Mouse (Mus musculus) embryonic facial prominence, embryonic 10.5 days (tissue): ENCODE data around the gene Exoc6b. TPM values are rescaled to one million over a fixed set of nuclear protein-coding genes. Genes with fewer than 3 reads are reported as not detected.
"Not testable (repeated sequence)": the region's sequence is repeated elsewhere in the genome, so short reads cannot be mapped to it uniquely, and the experiment has no call there.

ENCODE experiments used
- DNase-seq: peaks from one replicate; pipeline ENCODE4 v3.0.0-alpha.2; 2017; ENCODE audit warnings: low spot score
- H3K27ac ChIP-seq: fragments of 300-500 bp; sonication (generic); replicated peaks from 2 replicates; pipeline ENCODE4 v1.5.1; 2016; ENCODE audit warnings: mild to moderate bottlenecking
- H3K27me3 ChIP-seq: fragments of 300-500 bp; sonication (generic); replicated peaks from 2 replicates; pipeline ENCODE4 v1.6.1; 2016; ENCODE audit warnings: low read depth, mild to moderate bottlenecking; ENCODE audit not compliant: poor library complexity, severe bottlenecking
- H3K36me3 ChIP-seq: fragments of 300-500 bp; sonication (generic); replicated peaks from 2 replicates; pipeline ENCODE4 v1.6.1; 2016; ENCODE audit warnings: mild to moderate bottlenecking, moderate library complexity
- H3K4me1 ChIP-seq: fragments of 300-500 bp; sonication (generic); 2 replicates; pipeline ENCODE4 v1.6.1; 2016
- H3K4me3 ChIP-seq: fragments of 300-500 bp; sonication (generic); 2 replicates; pipeline ENCODE4 v1.5.1; 2016; ENCODE audit warnings: mild to moderate bottlenecking, moderate library complexity
- H3K9me3 ChIP-seq: fragments of 300-500 bp; sonication (generic); 2 replicates; pipeline ENCODE4 v1.6.1; 2016; ENCODE audit warnings: mild to moderate bottlenecking
- WGBS: fragments of 180-500 bp; shearing (Covaris S2); methylation state at CpG from one replicate; pipeline ENCODE4 v1.1.7; 2016; 5-methylcytosine and 5-hydroxymethylcytosine counted together
- polyA plus RNA-seq: library from polyadenylated mRNA; unstranded; fragments of >200 nt; fragmentation: Nextera tagmentation; extraction: Ambion mirVana; gene quantifications from 2 replicates; pipeline ENCODE4 v1.2.1, GENCODE M21; 2016

Exoc6b gene
- polyA plus RNA-seq, 1 experiment from 2014 or later, result 27.4 TPM

DNA sequence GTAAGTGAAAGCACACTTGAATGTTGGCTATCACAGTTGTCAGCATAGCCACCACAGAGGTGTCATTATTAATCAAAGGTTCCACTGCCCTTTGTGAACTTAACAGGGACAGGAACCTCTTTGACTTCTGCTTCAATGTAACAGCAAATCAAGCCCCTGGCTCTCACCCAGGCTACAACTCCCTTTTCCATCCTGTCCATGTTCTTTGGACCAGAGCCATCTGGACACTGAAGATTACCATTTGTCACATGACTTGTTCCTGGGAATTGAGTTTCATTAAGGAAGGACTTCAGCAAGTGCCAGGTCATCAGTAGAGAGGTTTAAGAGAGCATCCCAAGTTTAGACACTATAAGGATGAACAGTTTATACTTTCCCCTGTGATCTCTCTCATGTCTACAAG, 431.1 kb downstream of the Exoc6b start:
- no peak overlapping the region for H3K27ac ChIP-seq
- H3K27me3 ChIP-seq, result no peaks in the 10 kb centered on the region
- no peaks in the 10 kb centered on the region for H3K9me3 ChIP-seq
- H3K36me3 ChIP-seq, result no peaks in the 10 kb centered on the region
- no peak for DNase-seq
- no peak overlapping the region for H3K4me3 ChIP-seq
- peaks cover 16% of the 10 kb centered on the region for H3K4me1 ChIP-seq

DNA sequence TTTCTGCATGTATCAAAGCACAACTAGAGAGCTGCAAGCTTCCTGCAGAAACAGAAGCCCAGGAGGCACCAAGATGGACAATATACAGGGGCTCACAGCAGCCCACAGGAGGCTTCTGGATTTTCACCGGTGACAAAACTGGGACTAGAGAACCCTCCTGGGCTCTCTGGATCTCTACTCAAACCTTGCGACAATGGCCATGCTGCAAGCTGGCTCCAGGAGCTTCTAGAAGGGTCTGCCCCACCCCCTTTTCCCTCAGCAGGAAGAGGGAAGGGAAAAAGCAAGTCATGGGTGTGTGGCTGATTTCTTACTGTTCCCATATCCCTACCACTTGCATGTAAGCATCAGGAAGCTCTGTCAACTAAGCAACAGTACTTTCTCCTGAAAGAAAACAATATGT, 437.7 kb downstream of the Exoc6b start:
- H3K27me3 ChIP-seq, result no peaks in the 10 kb centered on the region
- WGBS, result 88% methylated on average over 2 of the region's 2 CpGs

DNA sequence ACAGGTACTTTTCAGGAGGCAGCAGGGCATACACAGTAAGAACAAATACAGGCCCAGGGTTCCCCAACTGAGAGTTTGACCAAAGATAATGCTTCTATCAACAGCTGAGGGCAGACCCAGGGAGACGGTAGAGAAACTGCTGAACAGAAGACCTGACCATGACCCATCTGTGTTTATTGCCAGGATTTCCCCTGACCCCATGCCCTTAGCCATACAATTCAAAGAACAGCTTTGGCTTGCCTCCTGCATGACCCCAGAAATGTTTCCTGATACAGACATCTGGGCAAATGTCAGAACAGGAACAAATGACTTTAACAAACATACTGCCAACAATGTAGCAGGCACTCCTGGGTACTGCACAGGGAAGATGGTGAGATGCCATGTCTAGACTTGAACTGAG, 439.0 kb downstream of the Exoc6b start:
- Histone ChIP-seq H3K27ac (no peak overlapping the region), H3K27me3 (no peaks in the 10 kb centered on the region), H3K4me1 (peaks cover 8% of the 10 kb centered on the region), H3K4me3 (no peak overlapping the region), H3K36me3 (no peaks in the 10 kb centered on the region), H3K9me3 (no peaks in the 10 kb centered on the region)
- 21% methylated on average over 1 of the region's 1 CpGs for WGBS
- no peak for DNase-seq

More for the DNA sequence above, 437.7 kb downstream of the Exoc6b start:
- Histone ChIP-seq H3K4me1 (peaks cover 8% of the 10 kb centered on the region), H3K27ac (no peak overlapping the region), H3K4me3 (no peak overlapping the region), H3K9me3 (no peaks in the 10 kb centered on the region), H3K36me3 (no peaks in the 10 kb centered on the region)
- no peak for DNase-seq

DNA sequence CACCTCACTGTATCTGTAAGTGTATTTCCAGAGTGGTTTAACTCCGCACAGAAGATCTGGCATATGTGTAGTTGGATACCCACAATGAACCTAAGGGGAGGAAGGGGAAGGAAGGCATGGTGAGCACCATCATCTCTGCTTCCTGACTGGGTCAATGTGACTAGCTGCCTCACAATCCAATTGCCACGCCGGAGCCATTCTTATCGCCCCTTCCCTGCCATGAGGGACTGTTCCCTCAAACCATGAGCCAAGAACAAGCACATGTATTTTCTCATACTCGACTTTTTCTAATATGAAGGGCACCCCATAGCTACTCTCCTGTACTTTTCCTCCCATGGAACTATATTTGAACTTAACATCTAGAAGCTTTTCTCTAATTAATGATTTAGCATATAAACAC, 440.5 kb downstream of the Exoc6b start:
- Histone ChIP-seq H3K9me3 (no peaks in the 10 kb centered on the region), H3K4me3 (no peak overlapping the region), H3K27ac (no peak overlapping the region), H3K27me3 (no peaks in the 10 kb centered on the region), H3K4me1 (peaks cover 8% of the 10 kb centered on the region), H3K36me3 (no peaks in the 10 kb centered on the region)
- no peak for DNase-seq
- WGBS, result 91% methylated on average over 5 of the region's 5 CpGs

DNA sequence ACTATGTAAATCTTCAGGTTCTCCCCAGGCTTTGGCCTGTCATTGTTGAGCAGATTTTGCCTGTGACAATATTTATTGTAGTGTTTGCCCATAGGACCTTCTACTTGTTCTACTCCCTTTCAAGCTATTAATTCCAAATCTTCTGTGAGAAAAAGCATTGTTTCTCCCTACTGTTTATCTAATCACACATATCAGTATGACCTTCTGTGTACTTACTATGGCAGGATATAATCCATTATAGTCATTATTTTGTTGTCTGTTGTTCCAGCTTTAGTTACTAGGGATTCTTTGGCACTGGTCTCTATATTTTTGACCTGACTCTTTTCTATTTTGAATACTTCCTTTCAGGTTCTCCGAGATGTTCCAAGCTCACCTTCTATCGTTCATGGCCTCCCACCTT, 442.9 kb downstream of the Exoc6b start:
- Histone ChIP-seq H3K36me3 (no peaks in the 10 kb centered on the region), H3K27ac (no peak overlapping the region), H3K4me1 (peaks cover 8% of the 10 kb centered on the region), H3K9me3 (no peaks in the 10 kb centered on the region), H3K4me3 (no peak overlapping the region), H3K27me3 (no peaks in the 10 kb centered on the region)
- no peak for DNase-seq
- WGBS, result 88% methylated on average over 2 of the region's 2 CpGs

DNA sequence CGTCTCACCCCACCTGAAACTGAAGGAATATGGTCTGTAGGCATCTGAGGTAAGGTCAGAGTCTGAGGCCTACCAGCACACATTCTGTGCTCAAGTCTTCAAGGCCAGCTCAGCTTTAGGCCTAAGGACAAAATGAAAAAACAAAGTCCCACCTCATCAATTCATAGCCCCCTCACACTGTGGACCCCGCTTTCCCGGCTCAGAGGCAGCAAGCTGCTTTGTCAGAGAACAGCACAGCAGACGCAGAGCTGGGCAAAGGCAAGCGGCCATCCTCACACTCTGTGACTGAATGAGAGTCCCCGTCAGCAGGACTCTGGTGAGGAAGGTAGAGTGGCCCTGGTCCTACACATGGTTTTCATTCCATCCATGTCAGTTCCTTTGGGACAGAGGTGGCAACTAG, 450.1 kb downstream of the Exoc6b start:
- no peak for DNase-seq
- no peaks in the 10 kb centered on the region for H3K9me3 ChIP-seq
- H3K4me3 ChIP-seq, result no peak overlapping the region
- H3K4me1 ChIP-seq, result peaks cover 6% of the 10 kb centered on the region; the same call in 1 of the 2 replicates
- H3K27me3 ChIP-seq, result no peaks in the 10 kb centered on the region
- 88% methylated on average over 6 of the region's 6 CpGs for WGBS
- no peaks in the 10 kb centered on the region; the same call in 1 of the 2 replicates for H3K36me3 ChIP-seq
- H3K27ac ChIP-seq, result no peak overlapping the region

DNA sequence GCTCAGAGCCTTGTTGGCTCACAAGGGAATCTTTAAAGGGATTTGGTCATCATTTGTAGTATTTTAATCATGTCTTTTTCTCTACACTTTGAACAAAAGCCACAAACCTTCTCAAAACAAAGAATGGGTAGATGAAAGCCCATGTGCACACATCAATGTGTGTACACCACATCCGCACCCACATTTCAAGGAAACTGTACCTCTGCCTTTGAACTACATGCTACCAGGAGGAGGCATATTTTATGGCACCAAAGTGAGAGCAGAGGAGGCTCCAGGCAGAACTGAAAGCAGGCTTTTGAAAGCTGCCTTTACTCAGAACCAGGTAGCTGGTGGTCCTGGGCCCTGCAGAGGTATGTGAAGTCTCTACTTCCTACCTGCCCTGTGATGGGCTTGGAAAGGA, 452.3 kb downstream of the Exoc6b start:
- no peak for DNase-seq
- no peak overlapping the region for H3K27ac ChIP-seq
- H3K4me3 ChIP-seq, result no peak overlapping the region
- no peaks in the 10 kb centered on the region for H3K9me3 ChIP-seq
- 100% methylated on average over 1 of the region's 1 CpGs for WGBS
- H3K36me3 ChIP-seq, result no peaks in the 10 kb centered on the region; the same call in 1 of the 2 replicates
- peaks cover 6% of the 10 kb centered on the region; the same call in 1 of the 2 replicates for H3K4me1 ChIP-seq
- H3K27me3 ChIP-seq, result no peaks in the 10 kb centered on the region

DNA sequence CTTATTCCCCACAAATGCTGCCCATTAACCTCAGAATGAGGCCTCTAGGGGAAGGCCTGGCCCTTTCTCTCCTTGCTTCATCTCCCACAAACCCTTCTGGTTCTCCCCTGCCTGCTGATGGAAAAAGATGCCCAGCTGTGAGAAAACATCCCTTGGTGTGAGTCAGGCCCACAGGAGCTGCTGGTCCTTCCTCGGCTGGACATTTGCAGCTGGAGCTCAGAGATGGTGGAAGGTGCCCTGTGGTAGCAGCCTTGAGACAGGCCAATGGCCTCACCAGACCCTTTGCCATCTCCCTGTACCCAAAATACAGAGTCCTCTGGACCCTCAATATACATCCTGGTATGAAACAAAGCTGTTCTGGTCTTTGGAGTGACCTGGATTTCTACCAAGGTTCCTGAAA, 452.7 kb downstream of the Exoc6b start:
- no peaks in the 10 kb centered on the region for H3K27me3 ChIP-seq
- H3K27ac ChIP-seq, result no peak overlapping the region
- H3K36me3 ChIP-seq, result no peaks in the 10 kb centered on the region; the same call in 1 of the 2 replicates
- H3K4me1 ChIP-seq, result peaks cover 6% of the 10 kb centered on the region; the same call in 1 of the 2 replicates
- no peak overlapping the region for H3K4me3 ChIP-seq
- 85% methylated on average over 1 of the region's 1 CpGs for WGBS
- DNase-seq, result no peak
- no peaks in the 10 kb centered on the region for H3K9me3 ChIP-seq

DNA sequence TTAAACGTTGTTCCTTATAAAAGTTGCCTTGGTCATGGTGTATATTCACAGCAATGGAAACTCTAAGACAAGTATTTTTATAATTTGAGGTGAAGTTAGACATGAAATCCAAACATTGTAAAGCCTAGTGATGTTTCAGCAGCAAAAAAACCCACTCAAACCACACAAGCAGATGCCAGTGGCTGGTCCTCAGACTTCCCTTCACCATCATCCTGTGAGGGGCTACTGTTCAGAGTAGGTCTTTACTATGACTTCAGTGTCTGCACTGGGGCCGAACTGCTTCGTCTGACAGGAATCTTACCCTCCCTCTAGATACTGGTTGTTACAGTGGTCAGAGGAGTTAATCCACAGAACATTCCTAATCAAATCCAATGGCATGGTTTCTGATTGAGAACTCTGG, 455.8 kb downstream of the Exoc6b start:
- H3K4me3 ChIP-seq, result no peak overlapping the region
- H3K27me3 ChIP-seq, result no peaks in the 10 kb centered on the region
- no peaks in the 10 kb centered on the region for H3K36me3 ChIP-seq
- no peak for DNase-seq
- peaks cover 6% of the 10 kb centered on the region; the same call in 1 of the 2 replicates for H3K4me1 ChIP-seq
- WGBS, result 82% methylated on average over 3 of the region's 3 CpGs
- H3K27ac ChIP-seq, result no peak overlapping the region
- no peaks in the 10 kb centered on the region for H3K9me3 ChIP-seq

DNA sequence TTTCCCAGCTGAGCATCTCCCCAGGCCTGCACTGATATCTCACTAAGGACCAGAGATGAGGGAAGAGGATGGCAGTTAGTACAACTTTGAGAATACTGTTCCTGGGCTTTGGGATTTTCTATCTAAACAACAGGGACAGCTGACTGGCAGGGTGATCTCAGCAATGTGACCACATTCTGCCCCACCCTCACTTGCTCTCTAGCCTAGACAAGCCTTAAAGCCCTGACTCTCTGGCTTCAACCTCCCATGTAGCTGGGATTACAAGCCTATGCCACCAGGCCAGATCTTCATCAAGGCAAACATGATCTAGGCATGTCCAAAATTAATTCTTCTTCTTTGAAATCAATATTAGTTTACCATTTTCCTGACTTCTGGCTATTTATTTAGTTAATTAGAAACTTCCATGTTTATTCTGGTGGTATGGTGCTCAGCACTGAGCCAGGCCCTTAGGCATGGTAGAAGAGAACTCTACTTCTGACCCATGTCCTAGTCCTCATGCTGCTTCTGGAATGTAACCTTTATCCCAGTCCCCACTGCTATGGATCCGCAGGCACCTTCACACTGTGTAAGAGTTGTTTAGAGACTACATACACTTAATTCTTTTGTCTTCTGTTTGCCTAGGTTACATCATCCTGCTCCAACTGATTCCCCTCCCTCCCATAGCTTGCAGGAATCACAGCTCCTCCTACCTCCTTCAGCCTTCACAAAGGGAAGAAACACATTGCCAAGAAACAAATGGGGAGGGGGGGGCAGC, 468.0 kb downstream of the Exoc6b start:
- Histone ChIP-seq H3K27ac (no peak overlapping the region), H3K36me3 (no peaks in the 10 kb centered on the region), H3K27me3 (no peaks in the 10 kb centered on the region), H3K4me3 (no peak overlapping the region), H3K9me3 (no peaks in the 10 kb centered on the region), H3K4me1 (no peaks in the 10 kb centered on the region)
- DNase-seq, result peak; percentile 6
- WGBS, result 45% methylated on average over 1 of the region's 1 CpGs

DNA sequence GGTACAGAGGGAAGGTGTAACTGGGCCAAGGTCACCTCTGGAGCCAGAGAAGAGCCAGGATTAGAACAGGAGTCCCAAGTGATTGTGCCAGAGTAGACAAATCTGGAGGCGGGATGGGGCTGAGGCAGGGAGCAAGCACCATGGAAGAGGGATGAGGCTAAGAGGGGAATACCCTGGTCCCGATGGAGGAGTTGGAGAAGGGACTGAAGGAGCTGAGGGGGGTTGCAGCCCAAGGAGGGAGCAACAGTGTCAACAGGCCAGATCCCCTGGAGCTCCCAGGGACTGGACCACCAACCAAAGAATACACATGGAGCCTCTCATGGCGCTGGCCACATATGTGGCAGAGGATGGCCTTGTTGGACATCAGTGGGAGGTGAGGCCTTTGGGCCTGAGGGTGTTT, 470.0 kb downstream of the Exoc6b start:
- 85% methylated on average over 3 of the region's 3 CpGs for WGBS
- peak; percentile 3 for DNase-seq
- Histone ChIP-seq H3K27me3 (peaks cover 12% of the 10 kb centered on the region), H3K4me1 (peaks cover 13% of the 10 kb centered on the region)
- H3K27ac ChIP-seq, H3K9me3 ChIP-seq, H3K36me3 ChIP-seq, H3K4me3 ChIP-seq: not testable (repeated sequence)

DNA sequence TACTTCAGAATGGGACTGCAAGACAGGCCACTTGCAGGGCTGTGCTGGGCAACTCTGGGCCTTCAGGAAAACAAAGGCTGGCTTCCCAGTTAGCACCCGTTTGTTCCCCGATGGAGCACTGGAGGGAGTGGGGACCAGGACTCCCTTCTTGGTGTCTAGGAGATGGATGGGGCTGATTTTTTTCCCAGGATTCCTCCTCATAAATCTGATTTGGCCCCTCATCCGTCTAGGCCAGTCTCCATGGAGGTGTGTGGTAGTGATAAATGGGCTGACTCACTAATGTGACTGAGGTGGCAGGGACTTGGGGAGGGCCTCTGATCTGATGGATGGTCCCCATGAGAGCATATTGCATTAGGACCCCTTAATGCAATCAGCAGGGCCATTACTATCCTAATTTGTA, 470.6 kb downstream of the Exoc6b start:
- WGBS, result 87% methylated on average over 3 of the region's 3 CpGs
- peak; percentile 6 for DNase-seq

DNA sequence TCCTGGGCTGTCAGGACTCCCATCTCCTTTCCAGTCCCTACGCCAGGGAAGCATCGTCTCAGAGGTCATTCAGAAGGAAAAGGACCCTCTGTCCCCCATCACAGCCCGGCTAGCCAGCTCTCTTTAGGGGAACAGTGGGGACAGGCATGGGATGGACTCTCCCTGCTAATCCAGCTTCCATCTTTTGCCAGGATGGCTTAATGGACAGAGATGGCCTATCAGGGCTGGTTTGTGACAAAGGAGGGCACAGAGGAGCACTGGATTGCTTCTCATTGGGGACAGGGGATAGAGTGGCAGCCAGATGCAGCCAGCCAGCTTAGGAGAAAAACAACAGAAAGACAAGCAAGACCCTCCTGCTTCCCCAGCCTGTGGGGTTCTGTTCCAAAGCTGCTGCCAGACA, 474.7 kb downstream of the Exoc6b start:
- H3K4me3 ChIP-seq, result peak overlapping the region; percentile 12; the same call in 1 of the 2 replicates
- WGBS, result 30% methylated on average over 3 of the region's 3 CpGs
- H3K27me3 ChIP-seq, result peaks cover 55% of the 10 kb centered on the region
- H3K27ac ChIP-seq, result peak overlapping the region; percentile 71
- H3K4me1 ChIP-seq, result peaks cover 46% of the 10 kb centered on the region
- peak; percentile 50 for DNase-seq
- H3K9me3 ChIP-seq, result no peaks in the 10 kb centered on the region
- H3K36me3 ChIP-seq, result no peaks in the 10 kb centered on the region

More for the DNA sequence above, 470.6 kb downstream of the Exoc6b start:
- peaks cover 19% of the 10 kb centered on the region for H3K4me1 ChIP-seq
- no peaks in the 10 kb centered on the region for H3K9me3 ChIP-seq
- peaks cover 16% of the 10 kb centered on the region for H3K27me3 ChIP-seq
- H3K36me3 ChIP-seq, result no peaks in the 10 kb centered on the region
- H3K4me3 ChIP-seq, result no peak overlapping the region
- no peak overlapping the region for H3K27ac ChIP-seq
